Mouse (Mus musculus): ENCODE data around the gene Nckap5l.

- no peak for TF ChIP-seq CTCF (IDR thresholded peaks at IDR 0.05; ENCODE audit: borderline replicate concordance, insufficient read depth, low read length)
- TF ChIP-seq POLR2A (IDR thresholded peaks at IDR 0.05; ENCODE audit: low read depth, low read length), result no peak
Observed at GRCm38 (mm10) chr15:99445567-99445966, 12.0 kb downstream of the Nckap5l start.
